Comparison of ENCODE assay signal across 9 mouse cellular contexts in genomic region chr7:63936986-63937235, GRCm38 (mm10). TPM values are rescaled to one million over a fixed set of nuclear protein-coding genes. Genes with fewer than 3 reads are reported as not detected.
DNase-seq lines count a peak whose midpoint lies in the region; ATAC-seq and TF ChIP-seq lines count a peak whose summit lies in the region.
"Had no signal": no experiment of that assay in that cellular context is flagged by ENCODE, and none has a peak within 500 bp of the region (broad histone marks: within the 10 kb centered on the region; RNA-seq: fewer than 3 reads in every experiment).

No protein-coding gene starts in this region.

- TF ChIP-seq POLR2A in ES-Bruce4 (IDR thresholded peaks at IDR 0.05; ENCODE audit: insufficient read depth, low read length): no peak

- TF ChIP-seq CTCF in ES-Bruce4 (IDR thresholded peaks at IDR 0.05; ENCODE audit: low read depth, low read length): no peak
- TF ChIP-seq CTCF in forebrain, postnatal 0 days (IDR thresholded peaks at IDR 0.05; ENCODE audit: low read depth): no peak

- H3K4me3 ChIP-seq in heart, embryonic 14.5 days (ENCODE audit: control insufficient read depth in 1 of 2, insufficient read depth in 1 of 2, low read depth in 1 of 2, low read length in 2 of 2): peak overlapping the region; percentile 85 to 86
- H3K4me3 ChIP-seq in ES-Bruce4 (ENCODE audit: low read depth, low read length): peak overlapping the region; percentile 92
- peak overlapping the region; percentile 93 for H3K4me3 ChIP-seq in forebrain, postnatal 0 days (ENCODE audit: low read depth, low read length)
- H3K4me3 ChIP-seq in midbrain, embryonic 10.5 days: peak overlapping the region; percentile 96

- peak overlapping the region; percentile 93 for H3K9ac ChIP-seq in heart, embryonic 14.5 days (ENCODE audit: low read length)
- peak overlapping the region; percentile 95 for H3K9ac ChIP-seq in ES-Bruce4 (ENCODE audit: low read depth, poor library complexity, severe bottlenecking)
- peak overlapping the region; percentile 91 for H3K9ac ChIP-seq in forebrain, postnatal 0 days

- TF ChIP-seq EP300 in ES-Bruce4 (IDR thresholded peaks at IDR 0.05; ENCODE audit: insufficient read depth, low read depth, low read length): no peak

- H3K36me3 ChIP-seq in heart, embryonic 14.5 days (ENCODE audit: control insufficient read depth, insufficient read depth, low read length): no peaks in the 10 kb centered on the region
- no peaks in the 10 kb centered on the region for H3K36me3 ChIP-seq in ES-Bruce4 (ENCODE audit: control insufficient read depth, insufficient read depth, low read length, poor library complexity, severe bottlenecking)
- no peaks in the 10 kb centered on the region for H3K36me3 ChIP-seq in forebrain, postnatal 0 days (ENCODE audit: insufficient read depth)
- peaks cover 3% of the 10 kb centered on the region; the same call in 1 of the 2 replicates for H3K36me3 ChIP-seq in midbrain, embryonic 10.5 days

- no peak for DNase-seq in heart, postnatal 25 days (ENCODE audit: low spot score)
- DNase-seq in forebrain, postnatal 0 days: peak; percentile 27
- no peak for DNase-seq in midbrain, embryonic 10.5 days (ENCODE audit: low spot score)
- DNase-seq in right cerebral cortex, adult 2 months (ENCODE audit: low spot score in 2 of 2): no peak
- no peak for DNase-seq in adrenal gland, postnatal 10 days
- DNase-seq in right cerebral cortex, postnatal 14 days: no peak

- intact Hi-C loops in heart, postnatal 25 days (cut with DNase I): loop anchor here (1.0 to 5.0 kb wide), 5 partner anchors 26 to 184 kb away; no protein-coding TSS in a partner anchor

- peak overlapping the region; percentile 93 for H3K4me2 ChIP-seq in heart, embryonic 14.5 days (ENCODE audit: low read length)
- H3K4me2 ChIP-seq in forebrain, postnatal 0 days (ENCODE audit: low read depth): peak overlapping the region; percentile 99

- under 1% methylated on average over 11 of the region's 11 CpGs for WGBS in heart, embryonic 14.5 days
- WGBS in forebrain, postnatal 0 days: under 1% methylated on average over 11 of the region's 11 CpGs
- WGBS in midbrain, embryonic 10.5 days: 0% methylated on average over 11 of the region's 11 CpGs

- H3K27me3 ChIP-seq in heart, embryonic 14.5 days (ENCODE audit: control insufficient read depth, insufficient read depth, low read length): no peaks in the 10 kb centered on the region
- no peaks in the 10 kb centered on the region for H3K27me3 ChIP-seq in ES-Bruce4 (ENCODE audit: control insufficient read depth, insufficient read depth, low read length, poor library complexity, severe bottlenecking)
- no peaks in the 10 kb centered on the region for H3K27me3 ChIP-seq in forebrain, postnatal 0 days (ENCODE audit: insufficient read depth, low read length)
- peaks cover 20% of the 10 kb centered on the region for H3K27me3 ChIP-seq in midbrain, embryonic 10.5 days (ENCODE audit: low read depth, poor library complexity, severe bottlenecking)
- H3K27me3 ChIP-seq: Patski had no signal

- peak overlapping the region; percentile 28 to 100 for H3K27ac ChIP-seq in heart, embryonic 14.5 days (replicated peaks in 1 of 2; ENCODE audit: control insufficient read depth in 1 of 2, insufficient read depth in 1 of 2, low read depth in 2 of 2, low read length in 2 of 2)
- H3K27ac ChIP-seq in ES-Bruce4 (ENCODE audit: insufficient read depth, low read length): peak overlapping the region; percentile 64
- peak overlapping the region; percentile 92 for H3K27ac ChIP-seq in forebrain, postnatal 0 days (ENCODE audit: low read depth, low read length)
- peak overlapping the region; percentile 98 for H3K27ac ChIP-seq in midbrain, embryonic 10.5 days (replicated peaks)

- peaks cover 18 to 32% of the 10 kb centered on the region in 2 experiments for H3K4me1 ChIP-seq in heart, embryonic 14.5 days (ENCODE audit: control insufficient read depth in 2 of 2, insufficient read depth in 2 of 2, low read length in 2 of 2)
- H3K4me1 ChIP-seq in ES-Bruce4 (ENCODE audit: control insufficient read depth, insufficient read depth, low read length): peaks cover 4% of the 10 kb centered on the region
- peaks cover 28% of the 10 kb centered on the region for H3K4me1 ChIP-seq in forebrain, postnatal 0 days (ENCODE audit: insufficient read depth)
- peaks cover 55% of the 10 kb centered on the region for H3K4me1 ChIP-seq in midbrain, embryonic 10.5 days

- no peak for ATAC-seq in heart, embryonic 14.5 days (ENCODE audit: insufficient number of reproducible peaks, insufficient read depth, low FRiP score, low read depth)
- no peak for ATAC-seq in forebrain, postnatal 0 days

- no peaks in the 10 kb centered on the region for H3K9me3 ChIP-seq in heart, embryonic 14.5 days (ENCODE audit: control insufficient read depth, low read length)
- no peaks in the 10 kb centered on the region for H3K9me3 ChIP-seq in ES-Bruce4 (replicated peaks; ENCODE audit: control insufficient read depth, insufficient read depth, low read length, poor library complexity, severe bottlenecking)
- H3K9me3 ChIP-seq in forebrain, postnatal 0 days (ENCODE audit: low read length): no peaks in the 10 kb centered on the region
- H3K9me3 ChIP-seq in midbrain, embryonic 10.5 days (replicated peaks): no peaks in the 10 kb centered on the region

RNA-seq across cellular contexts. Expression of gene Klf13, which starts 1.8 kb away (rescaled TPM):
- polyA plus RNA-seq in heart, embryonic 14.5 days (2014; fragmentation: Nextera tagmentation; extraction: Ambion mirVana): 25.1 and 26.7 TPM in 2 replicates
- total RNA-seq in heart, postnatal 25 days (2021): 10 to 100 TPM; 43.8 to 63.8 TPM
- polyA plus RNA-seq in ES-Bruce4 (2011; ENCODE audit: insufficient read depth, insufficient read length, low read depth, missing spikeins): 36.5 and 38.2 TPM in 2 replicates
- 25.5 and 32.0 TPM in 2 replicates for total RNA-seq in forebrain, postnatal 0 days (2014; rRNA removed)
- polyA plus RNA-seq in forebrain, postnatal 0 days (2015; fragmentation: Nextera tagmentation; extraction: Ambion mirVana): 24.8 and 32.0 TPM in 2 replicates
- 29.6 and 34.1 TPM in 2 replicates for polyA plus RNA-seq in midbrain, embryonic 10.5 days (2016; fragmentation: Nextera tagmentation; extraction: Ambion mirVana)
- 10 to 100 TPM; 65.9 to 80.6 TPM for total RNA-seq in adrenal gland, postnatal 10 days (2021)

RNA-seq across cellular contexts. Expression of gene E030018B13Rik, which starts 20.3 kb away (rescaled TPM):
- polyA plus RNA-seq in heart, embryonic 14.5 days (2014; fragmentation: Nextera tagmentation; extraction: Ambion mirVana): not detected in 2 replicates
- total RNA-seq in heart, postnatal 25 days (2021): not detected
- polyA plus RNA-seq in ES-Bruce4 (2011; ENCODE audit: insufficient read depth, insufficient read length, low read depth, missing spikeins): not detected in 2 replicates
- total RNA-seq in forebrain, postnatal 0 days (2014; rRNA removed): not detected in 2 replicates
- polyA plus RNA-seq in forebrain, postnatal 0 days (2015; fragmentation: Nextera tagmentation; extraction: Ambion mirVana): not detected in 2 replicates
- not detected in 2 replicates for polyA plus RNA-seq in midbrain, embryonic 10.5 days (2016; fragmentation: Nextera tagmentation; extraction: Ambion mirVana)
- total RNA-seq in adrenal gland, postnatal 10 days (2021): not detected
- polyA plus RNA-seq: Patski had no signal
